Mouse (Mus musculus) heart, postnatal 14 days (tissue): ENCODE data around the gene Tmc4. TPM values are rescaled to one million over a fixed set of nuclear protein-coding genes. Genes with fewer than 3 reads are reported as not detected.

Experiments used
- DNase-seq, 2 experiments: peaks; one replicate each; pipeline ENCODE4 v3.0.0; 2021 to 2022
- intact Hi-C: fragments of 180-260 bp; cut with DNase I; formaldehyde crosslinking; loops from one replicate; pipeline ENCODE4 v1.15.1; 2025
- microRNA-seq, 2 experiments: library from miRNA; unstranded; fragments of <30 nt; microRNA quantifications; one replicate each; pipeline ENCODE4 v1.2.0; 2021 to 2022
- total RNA-seq, 2 experiments: library from RNA; stranded (reverse); gene quantifications; 2 replicates each; pipeline ENCODE4 v1.2.3; 2021

The Tmc4 gene
- total RNA-seq, 2 experiments from 2014 or later: 1.1 to 2.0 TPM

DNA sequence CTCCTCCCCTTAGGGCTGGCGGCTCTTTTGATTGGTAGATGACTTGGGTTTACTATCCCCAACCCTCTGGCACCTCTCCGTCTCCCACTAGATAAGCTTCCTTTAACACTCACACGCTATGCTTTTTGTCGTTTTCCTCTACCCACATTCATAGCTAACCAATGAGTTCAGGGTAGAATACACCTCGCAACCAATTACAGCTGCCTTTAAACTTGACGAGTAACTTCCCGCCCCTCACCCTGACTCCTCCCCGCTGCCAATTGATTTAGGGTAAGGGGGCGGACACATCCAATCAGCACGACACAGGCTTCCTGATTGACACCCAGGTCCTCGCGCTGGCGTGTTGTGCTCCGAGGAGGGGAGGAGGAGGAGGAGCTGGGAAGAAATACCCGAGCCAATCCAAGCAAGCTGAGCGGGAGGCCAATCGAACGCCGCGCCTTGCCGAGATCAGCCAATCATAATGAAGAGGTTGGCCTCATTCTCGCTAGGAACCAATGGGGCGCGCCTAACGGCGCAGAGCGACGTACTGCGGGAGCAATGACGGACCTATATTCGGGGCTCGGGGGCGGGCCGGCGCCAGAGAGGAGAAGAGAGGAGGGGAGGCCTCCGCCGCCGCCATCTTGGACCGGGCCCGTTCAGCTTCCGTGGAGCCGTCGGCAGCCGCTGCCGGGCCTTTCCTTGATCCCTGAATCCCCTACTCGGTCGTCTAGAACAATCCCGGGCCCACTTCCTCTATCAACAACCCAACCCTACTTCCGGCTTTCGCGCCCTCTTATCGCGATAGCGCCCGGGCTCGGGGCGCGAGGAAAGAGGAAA is 32.5 kb downstream of the Tmc4 start, which contains the start of gene Cnot3:
TSS of gene Cnot3 (plus strand) at position 597 of the 816 bp plus-strand sequence.
- DNase-seq: peak; percentile 94 to 95
- intact Hi-C loops: loop anchor here (2.0 kb wide), 1 partner anchor 48 kb away; the partner anchor contains the start of genes Mboat7 and Tsen34

GRCm38 (mm10) chr7:3644348-3644671 is 33.0 kb downstream of the Tmc4 start:
- intact Hi-C loops: loop anchor here (2.0 kb wide), 1 partner anchor 48 kb away; the partner anchor contains the start of genes Mboat7 and Tsen34
- no peak for DNase-seq

GRCm38 (mm10) chr7:3643843-3644242 is 33.5 kb downstream of the Tmc4 start:
- no peak for DNase-seq
- intact Hi-C loops: loop anchor here (2.0 kb wide), 1 partner anchor 49 kb away; the partner anchor contains the start of genes Mboat7 and Tsen34

- intact Hi-C loops: no loop called here
- DNase-seq: no peak
These were observed 33.9 kb downstream of the Tmc4 start for GRCm38 (mm10) chr7:3643412-3643811.

GRCm38 (mm10) chr7:3630478-3630815 is 46.9 kb downstream of the Tmc4 start:
- intact Hi-C loops: loop anchor here (5.0 kb wide), 1 partner anchor 72 kb away; the partner anchor contains the start of gene Rps9

DNA sequence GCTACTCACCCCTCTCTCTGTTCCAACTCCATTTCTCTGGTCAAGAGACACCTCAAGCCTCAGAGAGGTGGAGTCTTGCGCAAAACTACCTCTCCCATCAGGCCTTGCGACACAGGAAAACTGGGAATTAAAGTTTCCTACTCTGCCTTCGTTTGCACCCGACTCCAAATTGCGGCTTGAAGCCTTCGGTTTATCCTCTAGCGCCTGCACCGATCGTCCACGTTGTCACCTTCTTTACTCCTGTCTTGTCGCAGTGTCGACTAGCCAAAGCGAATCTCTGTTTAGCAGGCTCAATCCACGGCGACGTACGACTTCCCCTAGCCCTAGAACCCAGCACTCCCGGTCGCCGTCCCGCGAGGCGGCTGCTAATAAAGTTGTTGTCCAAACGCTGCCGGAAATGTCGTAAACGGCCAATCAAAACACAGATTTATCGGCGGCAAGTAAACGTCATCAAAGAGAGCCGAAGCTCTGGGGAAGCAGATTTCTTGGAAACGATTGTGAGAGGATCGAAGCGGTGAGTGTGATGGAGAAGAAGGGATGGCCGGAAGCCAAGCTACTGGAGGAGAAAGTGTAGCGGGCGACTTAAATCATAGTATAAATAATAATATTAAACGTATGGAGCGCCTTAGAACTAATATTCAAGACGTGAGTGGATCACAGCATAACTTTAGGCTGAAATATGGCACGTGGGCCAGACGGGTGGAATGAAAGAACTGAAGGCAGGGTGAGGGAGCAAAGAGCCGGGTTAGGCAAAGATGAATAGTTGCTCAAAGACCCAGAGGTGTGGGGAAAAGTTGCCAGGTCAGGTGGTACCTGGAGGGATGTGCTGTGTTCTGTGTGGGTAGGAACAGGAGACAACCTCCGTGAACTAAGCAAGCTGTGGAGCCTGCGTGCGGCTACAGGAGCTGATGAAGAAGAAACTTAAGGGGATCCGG is 47.5 kb downstream of the Tmc4 start, which contains the start of the genes Tfpt and Prpf31:
TSS of gene Tfpt (minus strand) at position 387 of the 935 bp plus-strand sequence.
TSS of gene Prpf31 (plus strand) at position 443 of the 935 bp plus-strand sequence.
- intact Hi-C loops: loop anchor here (1.0 to 5.0 kb wide), 2 partner anchors 13 to 72 kb away; partner anchors contain the start of genes Ndufa3 and Rps9
- DNase-seq: peak; percentile 89 to 91

More at GRCm38 (mm10) chr7:3630478-3630815, 46.9 kb downstream of the Tmc4 start:
- DNase-seq: no peak

- intact Hi-C loops: loop anchor here (1.0 kb wide), 1 partner anchor 12 kb away; the partner anchor contains the start of gene Ndufa3
- no peak for DNase-seq
These were observed 48.3 kb downstream of the Tmc4 start for GRCm38 (mm10) chr7:3629030-3629429.

DNA sequence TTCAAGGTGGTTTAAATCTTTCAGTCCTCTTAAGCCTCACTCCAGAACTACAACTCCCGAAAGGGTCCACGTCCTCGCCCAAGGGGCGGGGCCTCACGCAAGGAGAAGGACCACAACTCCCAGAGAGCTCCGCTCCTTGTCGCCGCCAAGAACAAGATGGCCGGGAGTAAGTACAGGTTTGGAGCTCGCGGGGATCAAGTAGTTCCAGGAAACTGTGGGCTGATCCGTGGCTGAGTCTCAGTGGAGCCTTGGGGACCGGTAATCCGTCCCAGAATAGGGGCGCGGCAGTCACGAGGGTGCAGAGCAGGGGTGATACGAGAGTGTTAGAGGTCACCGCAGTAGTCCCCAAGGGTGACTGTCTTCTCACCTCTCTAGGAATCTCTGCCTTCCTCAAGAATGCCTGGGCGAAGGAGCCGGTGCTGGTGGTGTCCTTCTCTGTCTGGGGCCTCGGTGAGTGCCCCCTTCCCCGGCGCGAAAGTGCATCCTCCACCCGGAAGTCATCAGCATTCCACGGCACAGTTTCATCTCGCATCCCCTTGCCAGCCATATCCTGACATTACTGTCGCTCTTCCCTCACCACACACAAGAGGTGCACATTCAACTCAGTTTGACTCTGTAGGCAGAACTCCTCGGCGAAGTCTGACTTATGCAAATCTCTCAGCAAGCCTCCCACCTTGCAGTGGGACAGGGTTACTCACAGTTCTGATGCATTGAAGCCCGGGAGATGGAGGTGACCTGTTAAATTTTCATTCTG is 59.9 kb downstream of the Tmc4 start, which contains the start of gene Ndufa3:
TSS of gene Ndufa3 (plus strand) at position 132 of the 754 bp plus-strand sequence.
- intact Hi-C loops: loop anchor here (1.0 kb wide), 1 partner anchor 12 kb away; the partner anchor contains the start of genes Prpf31 and Tfpt
- peak; percentile 86 to 88 for DNase-seq

GRCm38 (mm10) chr7:3616389-3617241 is 60.7 kb downstream of the Tmc4 start:
- no peak for DNase-seq
- intact Hi-C loops: loop anchor here (1.0 kb wide), 1 partner anchor 13 kb away; the partner anchor contains the start of genes Prpf31 and Tfpt

- intact Hi-C loops: no loop called here
- DNase-seq: no peak
These were observed 61.3 kb downstream of the Tmc4 start, which contains the start of gene Oscar for GRCm38 (mm10) chr7:3616057-3616388. Gene Oscar, minus strand, starts transcription at chr7:3616157.

Small RNA genes lying within 50 kb of the gene (microRNA-seq; reads per million reads assigned to microRNA genes)
- 4.0 to 5.4 reads per million in 2 experiments for gene Mir3572

Other genes starting within 250 kb of the Tmc4 start
- gene Tarm1, start 174.9 kb downstream of the Tmc4 start, total RNA-seq: not detected
- gene Oscar, start 61.4 kb downstream of the Tmc4 start, total RNA-seq: under 1 TPM; 0.19 to 0.34 TPM
- gene Ndufa3, start 60.2 kb downstream of the Tmc4 start, total RNA-seq: 1,000 to 10,000 TPM; 1,807 to 1,867 TPM
- 10 to 100 TPM; 15.1 to 16.9 TPM for gene Tfpt, start 47.6 kb downstream of the Tmc4 start, total RNA-seq
- gene Prpf31, start 47.6 kb downstream of the Tmc4 start, total RNA-seq: 10 to 100 TPM; 22.5 to 26.5 TPM
- 10 to 100 TPM; 30.4 to 34.1 TPM for gene Cnot3, start 32.3 kb downstream of the Tmc4 start, total RNA-seq
- 1 to 10 TPM; 8.5 to 9.6 TPM for gene Leng1, start 11.7 kb downstream of the Tmc4 start, total RNA-seq
- gene Tsen34, start 15.3 kb upstream of the Tmc4 start, total RNA-seq: 10 to 100 TPM; 68.0 to 85.6 TPM
- 10 to 100 TPM; 22.9 to 23.1 TPM for gene Mboat7, start 16.0 kb upstream of the Tmc4 start, total RNA-seq
- gene Rps9, start 26.4 kb upstream of the Tmc4 start, total RNA-seq: 100 to 1,000 TPM; 628 to 698 TPM
- 1 to 10 TPM; 1.1 to 1.4 TPM for gene Pirb, start 42.8 kb upstream of the Tmc4 start, total RNA-seq
- gene Gm15448, start 148.1 kb upstream of the Tmc4 start, total RNA-seq: under 1 TPM in 1 of 2 experiments, not detected in 1; 0.20 TPM
- under 1 TPM in 1 of 2 experiments, not detected in 1; 0.41 TPM for gene Pira2, start 167.5 kb upstream of the Tmc4 start, total RNA-seq
- gene Gm14548, start 220.6 kb upstream of the Tmc4 start, total RNA-seq: not detected
- under 1 TPM; 0.19 to 0.24 TPM for gene Lilra6, start 237.9 kb upstream of the Tmc4 start, total RNA-seq